Mouse (Mus musculus) layer of hippocampus, adult 11-12 months (tissue): Measurements from ENCODE around the gene Ppm1m.
A peak's percentile ranks its signal among the peaks of the same experiment; 100 is the strongest.
"Not testable (repeated sequence)": the region's sequence is repeated elsewhere in the genome, so short reads cannot be mapped to it uniquely, and the experiment has no call there.

Experiments used
- DNase-seq: peaks from one replicate; pipeline ENCODE4 v3.0.0; 2022; ENCODE audit warnings: low spot score

Ppm1m gene

GRCm38 (mm10) chr9:106192998-106193397 lies 6.5 kb downstream of the Ppm1m start:
- DNase-seq, result no peak

- no peak for DNase-seq
Measured at GRCm38 (mm10) chr9:106192024-106192423, 7.5 kb downstream of the Ppm1m start.

GRCm38 (mm10) chr9:106191355-106191754 lies 8.2 kb downstream of the Ppm1m start:
- DNase-seq, result no peak

- no peak for DNase-seq
Measured at GRCm38 (mm10) chr9:106183996-106184395, 15.6 kb downstream of the Ppm1m start.

GRCm38 (mm10) chr9:106182146-106182545 lies 17.4 kb downstream of the Ppm1m start:
- no peak for DNase-seq

GRCm38 (mm10) chr9:106179964-106180363 lies 19.6 kb downstream of the Ppm1m start:
- no peak for DNase-seq

- DNase-seq, result no peak
Measured at GRCm38 (mm10) chr9:106179454-106179853, 20.1 kb downstream of the Ppm1m start.

- DNase-seq, result no peak
Measured at GRCm38 (mm10) chr9:106177799-106178198, 21.7 kb downstream of the Ppm1m start.

- no peak for DNase-seq
Measured at GRCm38 (mm10) chr9:106176769-106177168, 22.8 kb downstream of the Ppm1m start.

- no peak for DNase-seq
Measured at GRCm38 (mm10) chr9:106175552-106176200, 23.9 kb downstream of the Ppm1m start.

GRCm38 (mm10) chr9:106173363-106173762 lies 26.2 kb downstream of the Ppm1m start:
- DNase-seq, result no peak

- no peak for DNase-seq
Measured at GRCm38 (mm10) chr9:106172527-106172926, 27.0 kb downstream of the Ppm1m start.

GRCm38 (mm10) chr9:106171346-106172158 lies 28.0 kb downstream of the Ppm1m start:
- peak; percentile 66 for DNase-seq

- peak; percentile 87 for DNase-seq
Measured at GRCm38 (mm10) chr9:106170556-106171345, 28.8 kb downstream of the Ppm1m start, which contains the start of gene Wdr82. Gene Wdr82 (plus strand): TSS chr9:106170928.

- no peak for DNase-seq
Measured at GRCm38 (mm10) chr9:106169917-106170316, 29.6 kb downstream of the Ppm1m start.

- DNase-seq, result not testable (repeated sequence)
Measured at GRCm38 (mm10) chr9:106169006-106169405, 30.5 kb downstream of the Ppm1m start.

- DNase-seq, result no peak
Measured at GRCm38 (mm10) chr9:106167703-106168102, 31.8 kb downstream of the Ppm1m start.

- DNase-seq, result no peak
Measured at GRCm38 (mm10) chr9:106167241-106167640, 32.3 kb downstream of the Ppm1m start.

GRCm38 (mm10) chr9:106166709-106167108 lies 32.8 kb downstream of the Ppm1m start:
- no peak for DNase-seq

GRCm38 (mm10) chr9:106160426-106160825 lies 39.1 kb downstream of the Ppm1m start:
- no peak for DNase-seq

- peak; percentile 97 for DNase-seq
Measured at GRCm38 (mm10) chr9:106159784-106160301, 39.7 kb downstream of the Ppm1m start.

- DNase-seq, result no peak
Measured at GRCm38 (mm10) chr9:106159237-106159636, 40.3 kb downstream of the Ppm1m start.
